Mouse (Mus musculus) activated CD4-positive, CD25-positive, alpha-beta regulatory T cell (primary cell): Measurements from ENCODE around the gene Dusp22. TPM values are rescaled to one million over a fixed set of nuclear protein-coding genes. Genes with fewer than 3 reads are reported as not detected.

Experiments
- polyA plus RNA-seq, 2 experiments: library from polyadenylated mRNA; unstranded; fragments of 100-300 nt; shearing (Covaris generic); gene quantifications; one replicate each; pipeline ENCODE4 v1.2.1; 2017

Dusp22 gene
- polyA plus RNA-seq, result 10 to 100 TPM in 1 of 2 experiments, 1 to 10 TPM in 1; 9.2 to 10.8 TPM

GRCm38 (mm10) chr13:30659613-30660505 lies at the start of gene Dusp22:
Gene Dusp22, plus strand, starts transcription at chr13:30659999.

GRCm38 (mm10) chr13:30749021-30749556 lies 89.3 kb downstream of the Dusp22 start, which contains the start of gene Irf4:
Gene Irf4, plus strand, starts transcription at chr13:30749226.

Other genes with a start within 250 kb of the Dusp22 start
- 100 to 1,000 TPM; 145 to 193 TPM for gene Uqcrfs1, start 114.6 kb upstream of the Dusp22 start, polyA plus RNA-seq
- 10 to 100 TPM; 32.0 to 34.4 TPM for gene Irf4, start 89.2 kb downstream of the Dusp22 start, polyA plus RNA-seq